Mouse (Mus musculus): ENCODE measurements at regions not wholly inside any gene's neighbourhood (a gene's known extent, or its start where the extent isn't known, plus 50 kb on each side); places are given as distances from the start of the nearest gene placed in this dataset.

- no peak for DNase-seq
Observed at GRCm38 (mm10) chr7:129049726-129050125, 207.1 kb upstream of the Plpp4 start.

GRCm38 (mm10) chr7:129050675-129051074 lies 206.2 kb upstream of the Plpp4 start:
- DNase-seq: no peak

- no peak for DNase-seq
Observed at GRCm38 (mm10) chr7:129066891-129067290, 189.9 kb upstream of the Plpp4 start.

- DNase-seq: no peak
Observed at GRCm38 (mm10) chr7:129068137-129068536, 188.7 kb upstream of the Plpp4 start.

GRCm38 (mm10) chr7:129079786-129080185 lies 177.0 kb upstream of the Plpp4 start:
- DNase-seq: no peak

GRCm38 (mm10) chr7:129091441-129091840 lies 165.4 kb upstream of the Plpp4 start:
- DNase-seq: no peak

- DNase-seq: no peak
Observed at GRCm38 (mm10) chr7:129096374-129097069, 160.3 kb upstream of the Plpp4 start.

GRCm38 (mm10) chr7:129102437-129102836 lies 154.4 kb upstream of the Plpp4 start:
- DNase-seq: no peak

GRCm38 (mm10) chr7:129134176-129134575 lies 122.7 kb upstream of the Plpp4 start:
- no peak for DNase-seq

- DNase-seq: no peak
Observed at GRCm38 (mm10) chr7:129134661-129135215, 122.1 kb upstream of the Plpp4 start.

GRCm38 (mm10) chr7:129137303-129137990 lies 119.4 kb upstream of the Plpp4 start:
- no peak for DNase-seq

- DNase-seq: no peak
Observed at GRCm38 (mm10) chr7:129141942-129142598, 114.8 kb upstream of the Plpp4 start.

GRCm38 (mm10) chr7:129142599-129142949 lies 114.3 kb upstream of the Plpp4 start:
- DNase-seq: no peak

GRCm38 (mm10) chr7:129155577-129155976 lies 101.3 kb upstream of the Plpp4 start:
- no peak for DNase-seq

- no peak for DNase-seq
Observed at GRCm38 (mm10) chr7:129169971-129170370, 86.9 kb upstream of the Plpp4 start.

GRCm38 (mm10) chr7:129190933-129191332 lies 65.9 kb upstream of the Plpp4 start:
- DNase-seq: no peak

- DNase-seq: no peak
Observed at GRCm38 (mm10) chr7:129207029-129207428, 49.8 kb upstream of the Plpp4 start.

Measured in adrenal gland, postnatal 10 days (tissue).